Mouse (Mus musculus): Measurements from ENCODE around the gene Pold1.

The Pold1 gene

DNA sequence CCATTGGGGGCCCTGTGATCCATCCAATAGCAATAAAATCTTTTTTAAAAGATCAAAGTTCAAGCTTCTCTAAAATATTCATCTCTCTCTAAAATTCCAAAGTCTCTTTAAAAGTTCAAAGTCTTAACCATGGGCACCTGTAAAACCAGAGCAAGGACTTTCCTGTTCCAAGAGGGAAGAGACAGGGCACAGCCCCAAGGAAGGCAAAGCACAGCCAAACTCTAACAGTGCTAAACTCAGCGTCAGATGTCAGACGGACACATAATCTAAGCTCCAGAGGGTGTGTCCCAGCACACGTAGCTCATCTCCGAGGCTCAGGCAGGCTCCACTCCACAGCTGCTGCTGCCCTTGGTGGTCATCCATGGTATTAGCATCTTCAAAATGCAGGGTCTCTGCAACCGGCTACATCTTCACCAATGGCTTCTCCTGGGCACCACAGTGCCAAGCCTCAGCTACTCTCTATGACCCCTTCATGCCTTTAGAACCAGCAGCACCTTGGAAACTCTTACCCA lies 27.7 kb upstream of the Pold1 start:
- DNase-seq = no peak

DNA sequence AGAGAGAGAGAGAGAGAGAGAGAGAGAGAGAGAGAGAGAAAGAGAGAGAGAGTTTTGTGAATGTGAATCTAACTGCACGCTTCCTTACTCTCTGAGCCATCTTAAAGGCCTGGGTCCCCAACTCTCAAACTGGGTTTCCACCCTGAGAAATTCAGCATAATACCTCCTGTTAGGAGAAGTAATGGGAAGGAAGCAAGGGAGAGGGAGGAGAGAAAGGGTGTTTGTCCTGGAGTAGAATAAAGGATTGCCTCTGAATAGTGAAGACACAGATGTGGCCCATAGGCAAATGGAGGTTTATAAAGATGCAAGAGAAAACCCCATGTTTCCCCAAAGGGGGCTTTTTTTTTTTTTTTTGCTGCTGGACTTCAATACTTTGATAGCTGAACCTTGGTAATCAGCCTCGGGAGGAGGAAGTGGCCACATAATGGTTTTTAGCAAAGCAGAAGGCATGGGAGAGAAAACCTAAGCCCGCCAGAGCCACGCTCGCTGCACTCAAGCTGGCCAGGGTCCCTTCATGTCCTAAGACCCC lies 24.4 kb upstream of the Pold1 start:
- DNase-seq = no peak

DNA sequence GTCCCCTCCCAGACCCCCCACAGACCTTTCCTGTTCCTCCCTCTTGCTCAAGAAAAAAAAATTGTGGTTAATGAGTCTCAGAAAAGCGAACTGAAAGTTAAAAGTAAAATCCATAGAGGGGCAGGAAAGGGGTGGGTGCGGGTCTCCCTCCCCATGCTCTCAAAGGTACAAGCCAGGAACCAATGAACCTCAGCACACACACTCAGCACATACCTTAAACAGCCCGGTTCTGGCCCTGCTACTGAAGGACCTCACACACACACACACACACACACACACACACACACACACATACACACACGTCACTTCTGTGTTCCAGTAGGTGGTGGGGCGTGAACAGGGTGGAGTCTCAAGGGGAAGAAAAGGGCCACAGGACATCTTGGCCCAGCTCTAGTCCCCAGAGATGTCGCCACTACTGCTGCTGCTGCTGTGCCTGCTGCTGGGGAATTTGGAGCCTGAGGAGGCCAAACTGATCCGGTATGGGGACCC lies 23.6 kb upstream of the Pold1 start, which contains the start of gene Napsa:
Gene Napsa, plus strand, starts transcription at position 168 of the 489 bp plus-strand sequence.
- DNase-seq = no peak

DNA sequence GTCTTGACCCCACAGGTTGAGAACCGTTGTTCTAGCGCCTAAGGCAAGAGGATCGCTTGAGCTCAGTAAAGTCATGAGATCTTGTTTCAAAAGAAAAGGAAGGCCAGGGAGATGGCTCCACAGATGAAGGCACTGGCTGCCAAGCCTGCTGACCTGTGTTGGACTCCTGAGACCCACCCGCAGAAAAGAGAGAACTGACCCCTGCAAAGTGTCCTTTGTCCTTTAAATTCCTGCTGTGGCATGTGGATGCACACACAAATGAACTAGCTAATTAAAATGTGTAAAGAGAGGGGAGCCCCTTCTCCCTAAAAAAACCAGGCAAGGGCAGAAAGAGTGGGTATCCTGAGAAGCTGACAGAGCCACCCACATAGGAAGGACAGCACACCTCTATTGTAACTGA lies 23.2 kb upstream of the Pold1 start:
- DNase-seq = no peak

DNA sequence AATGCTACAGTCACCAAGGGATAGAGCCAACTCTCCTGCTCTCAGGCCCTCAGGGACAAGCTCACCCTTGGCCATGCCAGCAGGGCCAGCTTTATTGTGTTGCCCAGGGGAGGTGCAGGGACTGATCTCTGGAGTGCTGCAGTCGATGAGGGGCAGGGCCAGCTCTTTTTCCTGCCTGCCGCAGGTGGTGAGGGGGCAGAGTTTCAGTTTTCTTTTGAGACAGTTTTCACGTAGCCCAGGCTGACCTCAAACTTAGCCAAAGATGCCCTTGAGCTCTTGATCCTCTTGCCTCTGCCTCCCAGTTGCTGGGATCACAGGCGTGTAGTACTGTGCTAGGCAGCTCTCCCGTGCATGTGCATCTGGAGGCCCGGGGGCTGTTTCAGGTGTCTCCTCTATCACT lies 22.3 kb upstream of the Pold1 start:
- no peak for DNase-seq

DNA sequence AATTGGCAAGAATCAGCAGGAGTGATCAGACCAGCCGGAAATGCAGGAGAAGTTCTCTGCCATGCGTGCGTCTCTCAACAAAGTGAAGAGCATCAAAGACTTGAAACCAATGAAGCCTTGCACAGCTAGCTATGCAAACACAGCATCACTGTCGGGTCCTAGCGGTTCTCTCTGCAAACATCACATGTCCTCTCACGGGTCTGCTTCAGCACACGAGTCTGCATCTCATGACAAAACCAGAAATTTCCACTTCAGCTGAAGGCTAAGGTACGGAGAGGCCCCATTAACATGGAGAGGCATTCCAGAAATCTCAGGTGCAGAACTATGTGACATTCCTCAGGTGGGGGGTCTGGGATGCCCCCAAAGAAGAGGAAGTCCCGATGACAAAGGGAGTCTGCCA lies 20.2 kb upstream of the Pold1 start:
- DNase-seq = no peak

DNA sequence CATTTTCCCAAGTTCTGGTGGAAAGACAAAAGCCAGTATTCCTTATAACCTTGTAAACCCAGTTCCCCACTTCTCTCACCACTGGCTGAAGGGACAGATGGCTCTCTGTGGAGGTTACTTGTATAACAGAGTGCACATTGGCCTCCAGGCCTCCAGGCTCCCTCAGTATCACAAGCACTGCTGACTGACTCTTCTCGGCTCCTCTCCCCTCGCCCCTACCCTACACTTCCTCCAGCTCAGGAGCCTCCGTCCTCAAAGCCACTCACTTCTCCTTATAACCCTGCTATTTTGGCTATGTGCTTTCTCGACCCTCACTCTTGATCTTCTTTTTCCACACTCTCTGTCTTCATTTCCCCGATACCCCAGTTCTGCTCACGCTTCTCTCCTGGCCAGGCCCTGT lies 16.8 kb upstream of the Pold1 start:
- no peak for DNase-seq

DNA sequence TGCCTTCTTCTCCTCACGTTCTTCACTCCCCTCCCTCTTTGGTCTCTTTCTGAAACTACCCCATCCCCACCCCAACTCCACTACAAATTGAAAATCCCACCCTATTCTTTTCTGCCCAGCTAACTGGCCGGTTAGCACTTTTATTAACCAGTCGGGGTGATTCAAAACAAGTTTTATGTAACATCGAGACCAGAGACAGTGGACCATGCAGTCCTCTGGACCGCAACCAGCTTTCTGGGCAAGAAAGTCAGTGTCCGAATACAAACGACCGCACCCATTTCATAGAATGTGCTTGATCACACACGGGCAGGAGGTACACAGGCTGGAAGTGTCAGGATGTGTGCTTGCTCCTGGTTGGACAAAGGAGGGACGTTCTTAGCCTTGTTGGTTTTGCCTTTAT lies 15.8 kb upstream of the Pold1 start:
- no peak for DNase-seq

DNA sequence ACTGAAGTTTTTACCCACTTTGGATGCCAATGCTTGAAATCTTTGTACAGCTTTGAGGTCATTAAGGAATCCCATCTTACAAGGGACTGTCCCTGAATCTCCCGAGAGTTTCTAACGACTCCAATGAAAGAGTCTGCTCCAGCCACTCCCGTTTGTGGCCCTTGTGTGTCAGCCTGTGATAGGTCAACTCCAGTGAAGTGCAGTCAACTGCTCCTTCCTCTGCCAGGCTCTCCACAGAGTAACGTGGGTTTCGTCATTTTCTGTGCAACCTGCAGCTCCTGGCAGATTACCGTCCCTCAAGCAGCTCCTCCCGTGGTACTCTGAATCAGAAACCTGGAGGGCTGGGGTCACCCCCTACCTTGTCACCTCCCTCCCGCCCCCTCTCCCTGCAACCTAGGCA lies 14.6 kb upstream of the Pold1 start:
- DNase-seq = no peak

DNA sequence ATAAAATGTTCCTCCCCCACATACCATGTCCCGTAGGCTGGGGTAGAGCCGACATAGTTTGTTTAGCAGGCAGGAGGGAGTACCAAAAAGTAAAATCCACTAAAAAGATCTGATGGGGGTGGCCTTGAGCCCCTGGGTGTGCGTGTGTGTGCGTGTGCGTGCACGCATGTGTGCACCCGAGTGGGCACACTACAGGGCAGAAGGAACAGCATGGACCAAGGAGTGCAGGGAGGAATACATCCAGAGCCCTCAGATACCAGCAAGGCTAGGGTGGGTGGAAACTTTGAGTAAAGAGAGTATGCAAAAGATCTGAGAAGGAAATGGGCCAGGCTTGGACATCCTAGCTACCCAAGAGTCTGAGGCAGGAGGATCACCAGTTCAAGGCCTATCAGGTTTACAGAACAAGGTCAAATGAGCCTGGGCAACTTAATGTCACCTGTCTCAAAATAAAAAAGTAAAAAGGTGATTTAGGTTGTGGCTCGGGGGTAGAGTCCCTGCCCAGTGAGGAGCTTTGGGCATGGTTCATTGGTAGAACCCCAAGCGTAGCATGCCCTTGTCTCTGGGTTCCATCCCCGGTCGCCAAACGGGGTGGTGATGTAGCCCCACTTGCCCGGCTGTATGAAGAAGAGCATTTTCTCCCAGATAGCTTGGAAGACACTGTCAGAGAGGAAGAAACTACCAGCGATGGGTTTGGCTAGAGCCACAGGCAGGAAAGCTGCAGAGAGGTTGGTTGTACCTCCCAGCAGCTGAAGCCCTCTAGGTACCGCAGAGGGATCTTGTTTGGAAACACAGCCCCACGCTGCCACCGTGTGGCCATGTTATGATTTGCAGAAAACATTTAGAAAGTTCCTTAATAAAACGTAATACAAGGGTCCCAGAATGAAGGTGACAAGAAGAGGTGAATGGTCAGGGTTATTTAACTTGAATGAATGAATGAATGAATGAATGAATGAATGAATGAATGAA lies 12.1 kb upstream of the Pold1 start:
- DNase-seq = peak; percentile 48

DNA sequence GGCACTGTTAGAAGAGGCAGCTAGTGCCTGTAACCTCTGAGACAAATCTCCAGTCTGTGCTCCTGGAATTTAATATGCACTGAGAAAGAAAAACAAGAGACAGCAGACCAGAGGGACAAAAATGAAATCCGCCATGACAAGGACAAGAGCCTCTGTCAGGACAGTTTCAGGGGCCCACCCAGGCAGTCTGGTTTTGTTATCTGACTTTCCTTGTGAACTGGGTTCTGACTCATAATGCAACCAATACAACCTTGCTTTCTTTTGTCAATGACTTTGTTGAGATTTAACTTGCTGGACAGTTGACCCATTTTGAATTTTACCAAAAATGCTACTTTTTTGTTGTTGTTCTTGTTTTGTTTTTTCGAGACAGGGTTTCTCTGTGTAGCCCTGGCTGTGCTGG lies 9.0 kb upstream of the Pold1 start:
- no peak for DNase-seq

DNA sequence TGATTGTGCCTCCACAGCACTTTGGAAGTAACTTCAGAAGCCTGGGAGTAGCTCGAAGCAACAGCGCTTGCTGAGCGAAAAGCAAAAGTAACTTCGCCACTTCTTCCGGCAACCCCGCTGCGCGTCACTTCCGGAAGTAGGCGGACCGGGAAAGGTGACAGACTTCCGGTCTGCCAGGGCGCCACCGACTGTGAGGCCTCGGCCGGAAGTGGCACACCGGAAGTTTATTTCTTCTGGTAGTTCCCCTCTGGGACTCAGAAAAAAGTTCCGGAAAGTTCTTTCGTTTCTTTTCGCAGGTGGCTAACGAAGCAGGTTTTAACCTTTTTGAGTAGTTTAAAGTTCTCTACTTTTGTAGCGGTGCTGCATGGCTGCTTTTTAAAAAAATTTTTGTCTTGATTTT lies 5.2 kb upstream of the Pold1 start, which contains the start of gene Nr1h2:
Gene Nr1h2, minus strand, starts transcription at position 126 of the 400 bp plus-strand sequence.
- peak; percentile 96 for DNase-seq

DNA sequence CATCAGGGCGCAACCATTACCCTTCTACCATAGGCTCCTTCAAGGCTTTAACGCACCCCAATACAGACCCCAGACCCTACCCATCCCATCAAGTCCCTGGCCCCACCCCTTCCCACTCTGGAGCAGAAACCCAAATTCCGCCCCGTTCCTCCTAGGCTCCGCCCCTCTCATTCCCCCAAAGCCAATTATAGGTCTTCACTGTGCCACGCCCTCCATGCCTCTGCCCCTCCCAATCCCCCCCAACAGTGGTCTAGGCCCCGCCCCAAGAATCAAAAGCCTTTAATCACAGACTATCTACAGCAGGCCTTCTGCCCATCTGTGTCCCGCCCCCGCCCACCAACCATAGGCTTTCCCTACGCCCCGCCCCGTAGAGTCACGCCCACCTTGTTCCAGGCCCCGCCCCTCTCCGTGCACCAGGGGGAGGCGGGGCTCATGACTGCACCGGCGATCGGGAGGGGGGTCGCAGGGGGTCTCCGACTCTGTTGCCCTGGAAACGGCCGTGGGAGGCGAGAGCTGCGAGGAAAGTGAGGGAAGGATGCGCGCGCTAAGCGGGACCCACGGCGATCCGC lies 4.6 kb upstream of the Pold1 start:
- peak; percentile 70 for DNase-seq

DNA sequence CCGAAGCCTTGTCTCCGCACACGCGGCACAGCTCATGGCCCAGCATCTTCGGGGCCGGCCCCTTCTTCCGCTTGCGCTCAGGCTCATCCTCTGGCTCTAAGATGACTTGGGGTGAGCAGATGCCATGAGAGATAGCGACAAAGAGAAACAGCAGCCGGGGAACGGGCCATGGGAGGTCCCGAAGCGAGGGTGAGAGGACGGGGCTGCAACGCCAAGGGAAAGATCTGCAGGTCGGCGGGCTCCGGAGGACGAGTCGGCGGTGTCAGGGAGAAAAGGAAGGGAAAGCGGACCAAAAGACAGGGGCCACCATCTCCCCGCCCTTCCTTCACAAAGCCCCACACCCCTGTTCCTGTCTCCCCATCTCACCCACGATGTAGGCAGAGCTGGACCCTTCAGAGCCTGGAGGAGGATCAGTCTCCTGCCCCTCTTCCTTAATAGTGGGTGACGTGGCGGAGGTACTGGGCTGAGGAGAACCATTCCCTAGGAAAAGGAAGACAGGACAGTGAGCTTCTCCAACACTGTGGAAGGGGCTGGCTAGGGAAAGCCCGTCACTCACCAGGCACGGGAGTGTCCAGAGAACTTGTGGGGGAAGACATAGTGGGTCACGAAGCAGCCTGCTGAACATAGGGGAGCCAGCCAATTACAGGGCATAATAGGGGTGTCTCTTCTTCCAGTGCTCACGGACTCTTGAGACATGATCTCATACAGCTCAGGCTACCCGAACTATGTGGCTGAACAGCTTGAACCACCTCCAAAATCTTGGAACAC lies 3.7 kb upstream of the Pold1 start:
- DNase-seq = no peak

DNA sequence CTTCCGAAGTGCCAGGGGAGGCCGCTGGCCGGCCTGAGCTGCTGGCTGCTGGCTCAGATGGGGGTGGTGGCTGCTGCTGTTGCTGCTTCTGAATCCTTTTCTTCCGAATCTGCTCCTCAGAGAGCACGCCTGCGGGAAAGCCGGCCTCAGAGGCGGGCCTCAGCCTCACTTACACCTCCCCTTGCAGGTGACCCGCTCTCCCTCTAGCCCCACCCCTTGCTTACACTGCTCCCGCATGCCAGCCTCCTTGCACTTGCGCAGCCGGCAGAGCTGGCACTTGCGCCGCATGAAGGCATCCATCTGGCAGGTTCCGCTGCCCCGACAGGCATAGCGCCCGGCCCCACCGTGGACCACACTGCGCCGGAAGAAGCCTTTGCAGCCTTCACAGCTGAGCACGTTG lies 3.1 kb upstream of the Pold1 start:
- DNase-seq = no peak

DNA sequence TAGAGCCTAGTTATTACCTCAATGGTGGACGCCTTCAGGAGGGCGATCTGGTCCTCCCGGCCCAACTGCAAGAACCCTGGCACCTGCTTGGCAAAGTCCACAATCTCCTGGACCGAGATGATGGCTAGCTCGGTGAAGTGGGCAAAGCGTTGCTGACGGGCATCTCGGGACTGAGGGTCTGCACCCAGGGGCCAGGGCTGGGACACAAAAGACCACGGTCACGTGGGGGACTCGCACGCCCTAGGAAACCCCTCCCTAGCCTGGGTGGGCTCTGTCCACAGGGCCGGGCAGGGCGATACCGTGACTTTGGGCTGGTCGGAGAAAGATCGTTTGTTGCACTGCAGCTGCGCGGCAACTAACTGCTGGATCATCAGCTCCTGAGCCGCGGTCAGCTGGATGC lies 2.7 kb upstream of the Pold1 start:
- no peak for DNase-seq

DNA sequence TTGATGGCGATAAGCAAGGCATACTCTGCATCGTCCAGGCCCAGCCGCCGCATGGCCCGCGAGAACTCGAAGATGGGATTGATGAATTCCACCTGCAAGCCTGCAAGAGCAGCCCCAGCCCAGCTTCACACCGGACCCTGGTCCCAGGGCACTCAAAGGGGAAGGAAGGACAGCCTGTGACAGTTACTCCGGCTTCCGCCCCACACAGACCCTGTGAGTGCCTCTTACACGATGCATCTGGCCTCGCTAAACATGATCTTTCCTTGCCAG lies 1.7 kb upstream of the Pold1 start:
- no peak for DNase-seq

DNA sequence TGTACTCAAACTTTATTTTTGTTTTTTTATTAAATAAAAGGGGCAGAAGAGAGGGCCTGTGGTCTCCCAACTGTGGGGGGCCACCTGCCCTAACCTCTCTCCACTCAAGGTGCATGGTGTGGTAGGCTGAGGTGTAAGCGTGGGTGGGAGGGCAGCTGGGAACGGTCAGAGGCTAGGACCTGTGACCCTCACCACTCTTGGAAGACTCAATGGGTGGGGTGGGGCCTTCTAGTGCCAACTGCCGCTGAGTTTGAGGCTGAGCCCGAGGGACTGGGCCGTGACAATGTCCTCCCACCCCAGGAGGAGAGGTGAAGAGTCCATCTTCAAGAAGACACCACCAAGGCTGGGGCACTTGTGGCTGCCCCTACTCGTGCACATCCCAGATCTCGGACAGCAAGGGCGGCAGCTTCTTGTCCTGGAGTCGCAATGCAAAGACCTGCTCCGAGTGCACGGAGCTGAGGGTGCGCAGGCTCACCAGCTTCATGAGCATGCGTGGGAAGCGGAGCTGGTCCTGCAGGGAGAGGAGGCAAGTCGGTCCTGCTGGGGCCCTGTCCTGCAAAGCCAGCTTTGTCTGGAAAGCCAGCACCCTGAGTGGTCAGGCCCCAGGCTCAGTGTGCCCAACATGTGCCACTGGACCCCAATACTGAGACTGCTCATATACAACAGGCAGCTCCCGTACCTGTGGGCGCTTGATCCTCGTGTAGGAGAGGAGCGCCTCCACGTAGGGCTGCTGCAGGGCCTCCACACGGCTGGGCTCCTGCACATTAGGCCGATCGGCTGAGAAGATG lies 1.2 kb upstream of the Pold1 start:
- no peak for DNase-seq

DNA sequence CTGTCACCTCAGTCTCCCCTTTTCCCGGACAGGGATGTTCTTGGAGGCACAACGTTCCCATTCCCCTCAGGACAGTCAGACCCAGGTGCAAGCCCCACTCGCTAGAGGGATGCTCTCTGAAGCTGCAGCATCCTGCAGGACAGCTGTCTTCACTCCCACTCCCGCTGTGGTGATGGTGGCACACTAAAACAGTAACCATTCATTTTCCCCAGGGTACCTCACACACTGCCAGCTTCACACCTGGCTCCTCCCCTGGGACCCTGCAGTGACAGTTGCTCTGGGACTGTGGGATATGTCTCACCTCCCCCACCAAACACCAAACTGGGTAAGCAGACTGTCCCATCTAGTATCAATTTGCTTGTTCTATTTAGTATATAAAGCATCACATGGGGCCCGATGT lies 924 bp downstream of the Pold1 start:
- no peak for DNase-seq

DNA sequence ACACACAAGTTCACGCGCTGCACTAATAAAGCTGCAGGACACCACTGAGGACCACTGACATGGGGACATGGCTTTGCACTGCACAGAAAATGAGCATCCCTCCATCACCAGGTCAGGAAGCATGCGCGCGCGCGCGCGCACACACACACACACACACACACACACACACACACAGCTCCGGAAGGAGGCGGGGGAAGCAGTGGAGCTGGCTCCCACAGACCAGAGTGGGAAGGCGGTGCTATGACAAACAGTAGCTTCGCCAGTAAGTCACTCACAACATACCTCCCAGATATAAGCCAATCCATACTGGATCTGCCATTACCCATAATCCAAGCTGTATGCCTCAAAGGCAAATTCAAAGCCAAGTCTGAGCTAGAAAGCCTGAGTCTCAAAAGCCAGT lies 1.6 kb downstream of the Pold1 start:
- no peak for DNase-seq

DNA sequence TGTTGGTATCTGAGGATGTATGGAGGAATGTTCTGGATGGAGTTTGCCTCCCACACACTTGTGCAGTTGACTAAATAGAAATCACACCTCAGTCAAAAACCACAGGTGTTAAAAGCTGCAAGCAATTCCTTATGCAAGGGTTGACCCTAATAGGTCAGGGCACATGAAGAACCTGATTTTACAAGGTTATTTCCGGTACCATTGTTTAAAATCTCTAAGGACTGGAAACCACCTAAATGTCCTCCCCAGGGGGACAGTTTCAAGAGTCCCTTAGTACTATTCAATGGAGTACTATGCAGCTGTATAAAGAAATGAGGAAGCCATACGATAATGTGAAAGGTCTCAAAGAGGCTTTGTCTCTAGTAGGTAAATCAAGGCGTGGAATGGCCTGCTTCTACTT lies 2.4 kb downstream of the Pold1 start:
- no peak for DNase-seq

DNA sequence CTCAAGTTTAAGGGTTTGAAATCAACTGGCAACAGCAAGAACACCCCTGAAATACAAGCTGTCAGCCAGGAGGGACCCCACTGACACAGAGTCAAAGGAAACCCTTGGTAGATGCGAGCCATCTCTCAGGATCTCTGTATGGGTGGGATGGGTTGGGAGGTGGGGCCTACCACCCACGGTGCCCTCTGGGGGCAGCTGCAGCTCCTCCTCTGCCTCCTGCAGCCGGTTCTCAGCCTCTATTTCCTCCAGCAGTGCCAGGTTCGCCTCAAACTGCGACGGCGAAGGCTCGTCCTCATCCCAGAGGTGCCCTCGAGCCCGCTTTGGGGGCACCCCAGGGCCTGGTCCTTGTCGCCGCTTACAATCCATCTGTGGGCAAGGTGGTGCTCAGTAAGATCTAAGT lies 5.6 kb downstream of the Pold1 start:
- no peak for DNase-seq

DNA sequence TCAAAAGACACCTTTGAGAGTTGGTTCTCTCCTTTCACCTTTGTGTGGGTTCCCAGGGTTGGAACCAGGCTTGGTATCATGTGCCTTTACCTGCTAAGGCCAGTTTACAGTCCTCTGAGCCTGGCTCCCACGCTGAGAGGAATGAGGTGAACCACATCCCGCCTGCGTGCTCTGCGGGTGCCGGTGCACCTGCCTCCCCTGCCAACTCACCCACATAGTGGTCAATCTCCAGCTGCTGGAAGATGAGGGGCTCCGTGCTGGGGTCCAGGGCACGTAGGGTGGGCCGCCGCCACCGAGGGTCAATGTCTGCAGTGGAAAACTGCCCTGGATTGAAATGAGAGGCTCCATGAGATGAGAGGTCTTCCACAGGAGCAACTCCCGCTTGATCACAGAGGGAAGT lies 6.1 kb downstream of the Pold1 start:
- DNase-seq = no peak

Data from layer of hippocampus, adult 9-11 months (tissue).